Mouse (Mus musculus) bone marrow, adult 2 months (tissue): Measurements from ENCODE around the gene Gm10837. TPM values are rescaled to one million over a fixed set of nuclear protein-coding genes. Genes with fewer than 3 reads are reported as not detected.

Source experiments
- H3K27ac ChIP-seq: fragments of 200-500 bp; 2 replicates; pipeline ENCODE4 v1.5.1; 2012; ENCODE audit warnings: low read depth, mild to moderate bottlenecking, control low read depth, inconsistent platforms, low read length; ENCODE audit not compliant: control insufficient read depth, poor library complexity, insufficient read depth
- H3K4me1 ChIP-seq: fragments of 200-500 bp; 2 replicates; pipeline ENCODE4 v1.6.1; 2011; ENCODE audit warnings: low read length; ENCODE audit not compliant: control insufficient read depth, insufficient read depth
- H3K4me3 ChIP-seq: fragments of 200-500 bp; replicated peaks from 2 replicates; pipeline ENCODE3; 2011; ENCODE audit warnings: mild to moderate bottlenecking, low read depth, low read length, control low read depth; ENCODE audit not compliant: control insufficient read depth
- CTCF ChIP-seq: fragments of 200-500 bp; IDR thresholded peaks from 2 replicates; pipeline ENCODE4 v1.5.1; 2011; ENCODE audit warnings: low read length, control low read depth; ENCODE audit not compliant: control insufficient read depth, insufficient read depth
- POLR2A ChIP-seq: fragments of 200-500 bp; IDR thresholded peaks from 2 replicates; pipeline ENCODE4 v1.6.1; 2011; ENCODE audit warnings: low read depth, mild to moderate bottlenecking, control low read depth, low read length, borderline replicate concordance; ENCODE audit not compliant: control insufficient read depth
- WGBS: fragments of 180-500 bp; shearing (Covaris S2); methylation state at CpG from one replicate; pipeline ENCODE4 v1.1.7; 2018; 5-methylcytosine and 5-hydroxymethylcytosine counted together
- polyA plus RNA-seq: library from polyadenylated mRNA; stranded (reverse); fragments of >200 nt; gene quantifications from 2 replicates; pipeline ENCODE4 v1.2.4, GENCODE M21; 2011; ENCODE audit warnings: low replicate concordance; ENCODE audit not compliant: missing spikeins, insufficient read depth, insufficient read length

Gm10837 gene
- polyA plus RNA-seq, 1 experiment, result not detected

- no peak overlapping the region; the same call in 1 of the 2 replicates for H3K27ac ChIP-seq
- no peaks in the 10 kb centered on the region; the same call in 1 of the 2 replicates for H3K4me1 ChIP-seq
- WGBS, result 1% methylated on average over 65 of the region's 65 CpGs
- H3K4me3 ChIP-seq, result no peak overlapping the region
- no peak for TF ChIP-seq POLR2A
- TF ChIP-seq CTCF, result no peak
These were observed 14.8 kb upstream of the Gm10837 start for GRCm38 (mm10) chr14:122475557-122476040.

- no peak for TF ChIP-seq CTCF
- no peak for TF ChIP-seq POLR2A
- Histone ChIP-seq H3K4me1 (no peaks in the 10 kb centered on the region; the same call in 1 of the 2 replicates), H3K27ac (no peak overlapping the region), H3K4me3 (no peak overlapping the region)
- WGBS, result 2% methylated on average over 59 of the region's 62 CpGs
These were observed 14.2 kb upstream of the Gm10837 start for GRCm38 (mm10) chr14:122476041-122476821.

- TF ChIP-seq POLR2A (no peak), CTCF (no peak)
- 9% methylated on average over 18 of the region's 18 CpGs for WGBS
- Histone ChIP-seq H3K4me3 (no peak overlapping the region), H3K27ac (no peak overlapping the region), H3K4me1 (no peaks in the 10 kb centered on the region; the same call in 1 of the 2 replicates)
These were observed 13.6 kb upstream of the Gm10837 start for GRCm38 (mm10) chr14:122476822-122477215.

GRCm38 (mm10) chr14:122477261-122477671 lies 13.1 kb upstream of the Gm10837 start:
- 9% methylated on average over 20 of the region's 20 CpGs for WGBS
- Histone ChIP-seq H3K27ac (no peak overlapping the region), H3K4me3 (no peak overlapping the region), H3K4me1 (no peaks in the 10 kb centered on the region; the same call in 1 of the 2 replicates)
- TF ChIP-seq CTCF, result no peak
- TF ChIP-seq POLR2A, result no peak

GRCm38 (mm10) chr14:122477971-122478573 lies 12.3 kb upstream of the Gm10837 start:
- Histone ChIP-seq H3K4me3 (no peak overlapping the region), H3K27ac (no peak overlapping the region), H3K4me1 (no peaks in the 10 kb centered on the region; the same call in 1 of the 2 replicates)
- TF ChIP-seq CTCF, result no peak
- no peak for TF ChIP-seq POLR2A
- 4% methylated on average over 9 of the region's 9 CpGs for WGBS

- 4% methylated on average over 22 of the region's 22 CpGs for WGBS
- no peak for TF ChIP-seq CTCF
These were observed 11.8 kb upstream of the Gm10837 start for GRCm38 (mm10) chr14:122478574-122479011.

GRCm38 (mm10) chr14:122479461-122480109 lies 10.8 kb upstream of the Gm10837 start:
- WGBS, result 26% methylated on average over 17 of the region's 17 CpGs
- TF ChIP-seq POLR2A (no peak), CTCF (no peak)

More at GRCm38 (mm10) chr14:122478574-122479011, 11.8 kb upstream of the Gm10837 start:
- Histone ChIP-seq H3K4me1 (no peaks in the 10 kb centered on the region; the same call in 1 of the 2 replicates), H3K27ac (no peak overlapping the region), H3K4me3 (no peak overlapping the region)

GRCm38 (mm10) chr14:122480355-122480754 lies 10.0 kb upstream of the Gm10837 start:
- Histone ChIP-seq H3K27ac (no peak overlapping the region), H3K4me1 (no peaks in the 10 kb centered on the region), H3K4me3 (no peak overlapping the region)
- TF ChIP-seq CTCF, result no peak
- TF ChIP-seq POLR2A, result no peak
- 11% methylated on average over 2 of the region's 2 CpGs for WGBS

More at GRCm38 (mm10) chr14:122479461-122480109, 10.8 kb upstream of the Gm10837 start:
- Histone ChIP-seq H3K4me1 (no peaks in the 10 kb centered on the region), H3K4me3 (no peak overlapping the region), H3K27ac (no peak overlapping the region)
